Mouse (Mus musculus) ES-E14 (cell line): Measurements from ENCODE around the gene P2rx4. TPM values are rescaled to one million over a fixed set of nuclear protein-coding genes. Genes with fewer than 3 reads are reported as not detected.

Source experiments
- DNase-seq: peaks from one replicate; pipeline ENCODE4 v3.0.0-alpha.2; 2013; ENCODE audit warnings: low read depth, low spot score
- H3K27ac ChIP-seq: 2 replicates; pipeline ENCODE4 v1.5.1; 2012; ENCODE audit warnings: low read depth, mild to moderate bottlenecking, low read length, moderate library complexity, mixed read lengths; ENCODE audit not compliant: poor library complexity, insufficient read depth, severe bottlenecking
- H3K36me3 ChIP-seq: 2 replicates; pipeline ENCODE4 v1.6.1; 2012; ENCODE audit warnings: mild to moderate bottlenecking, low read length, moderate library complexity, mixed read lengths; ENCODE audit not compliant: control insufficient read depth, poor library complexity, insufficient read depth, severe bottlenecking
- H3K4me1 ChIP-seq, 2 experiments: fragments of 150-350 bp in 1 of 2; sonication (generic) in 1 of 2; 2 replicates each; pipeline ENCODE4 v1.6.1; 2012; ENCODE audit warnings: low read length in 2 of 2, mild to moderate bottlenecking in 1 of 2, mixed read lengths in 1 of 2; ENCODE audit not compliant: control insufficient read depth in 2 of 2, insufficient read depth in 2 of 2, poor library complexity in 1 of 2
- H3K4me3 ChIP-seq, 2 experiments: fragments of 150-350 bp in 1 of 2; sonication (generic) in 1 of 2; 2 replicates each; pipeline ENCODE4 v1.5.1; 2012; ENCODE audit warnings: low read length in 2 of 2, low read depth in 1 of 2, mild to moderate bottlenecking in 1 of 2, mixed read lengths in 1 of 2; ENCODE audit not compliant: insufficient read depth in 1 of 2, poor library complexity in 1 of 2, severe bottlenecking in 1 of 2
- H3K9ac ChIP-seq: 2 replicates; pipeline ENCODE4 v1.6.1; 2012; ENCODE audit warnings: low read depth, mild to moderate bottlenecking, low read length, mixed read lengths; ENCODE audit not compliant: poor library complexity, insufficient read depth, severe bottlenecking
- H3K9me3 ChIP-seq: fragments of 150-350 bp; sonication (generic); 2 replicates; pipeline ENCODE4 v1.6.1; 2012; ENCODE audit warnings: low read depth, mild to moderate bottlenecking, low read length; ENCODE audit not compliant: control insufficient read depth, insufficient read depth
- CHD2 ChIP-seq: IDR thresholded peaks from 2 replicates; pipeline ENCODE4 v1.6.1; 2014; ENCODE audit warnings: mild to moderate bottlenecking, low read depth, low read length, inconsistent platforms
- HCFC1 ChIP-seq: IDR thresholded peaks from 2 replicates; pipeline ENCODE4 v1.6.1; 2012; ENCODE audit warnings: low read length, inconsistent platforms, borderline replicate concordance; ENCODE audit not compliant: insufficient read depth
- MAFK ChIP-seq: IDR thresholded peaks from 2 replicates; pipeline ENCODE4 v1.6.1; 2014; ENCODE audit warnings: mild to moderate bottlenecking, low read depth, low read length, inconsistent platforms; ENCODE audit not compliant: insufficient read depth
- ZC3H11A ChIP-seq: IDR thresholded peaks from 2 replicates; pipeline ENCODE4 v1.6.1; 2012; ENCODE audit warnings: low read depth, mild to moderate bottlenecking, inconsistent platforms, low read length, borderline replicate concordance
- ZNF384 ChIP-seq: IDR thresholded peaks from 2 replicates; pipeline ENCODE4 v1.6.1; 2012; ENCODE audit warnings: low read depth, low read length, inconsistent platforms
- in situ Hi-C, 2 experiments: fragments of 600-800 bp; cut with MboI; formaldehyde crosslinking; loops; one replicate each; pipeline ENCODE4 v1.15.1; 2025; ENCODE audit warnings: low sequenced_read_pairs in 2 of 2, inconsistent platforms in 1 of 2; ENCODE audit not compliant: unreplicated experiment in 2 of 2
- total RNA-seq: library from RNA; depleted of rRNA; stranded (reverse); fragments of 300-350 nt; gene quantifications from 2 replicates; pipeline ENCODE4 v1.2.3, GENCODE M21; 2012

P2rx4 gene
- total RNA-seq, 1 experiment = 7.5 TPM

DNA sequence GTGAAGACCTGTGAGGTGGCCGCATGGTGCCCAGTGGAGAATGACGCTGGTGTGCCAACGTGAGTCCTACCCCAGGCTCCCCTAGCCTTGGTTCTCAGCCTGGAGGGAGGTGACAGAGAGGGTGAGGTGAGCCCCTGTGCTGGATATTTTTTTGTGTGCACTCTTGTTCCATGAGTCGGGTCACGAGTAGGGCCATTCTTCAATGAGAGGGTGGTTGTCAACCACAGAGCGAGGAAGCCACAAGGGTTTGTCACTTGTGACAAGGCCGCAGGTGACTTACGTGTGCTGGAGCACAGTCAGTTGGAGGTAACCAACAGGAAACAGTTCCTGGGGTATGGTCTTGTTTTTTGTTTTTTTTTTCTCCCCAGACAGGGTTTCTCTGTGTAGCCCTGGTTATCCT lies 11.8 kb downstream of the P2rx4 start:
- Histone ChIP-seq H3K27ac (no peak overlapping the region), H3K9me3 (no peaks in the 10 kb centered on the region), H3K36me3 (no peaks in the 10 kb centered on the region), H3K4me1 (no peaks in the 10 kb centered on the region), H3K9ac (no peak overlapping the region), H3K4me3 (no peak overlapping the region)
- DNase-seq = no peak
- TF ChIP-seq CHD2 = no peak
- TF ChIP-seq ZNF384 = no peak
- no peak for TF ChIP-seq HCFC1
- TF ChIP-seq ZC3H11A = no peak
- TF ChIP-seq MAFK = no peak
- in situ Hi-C loops = no loop called here

DNA sequence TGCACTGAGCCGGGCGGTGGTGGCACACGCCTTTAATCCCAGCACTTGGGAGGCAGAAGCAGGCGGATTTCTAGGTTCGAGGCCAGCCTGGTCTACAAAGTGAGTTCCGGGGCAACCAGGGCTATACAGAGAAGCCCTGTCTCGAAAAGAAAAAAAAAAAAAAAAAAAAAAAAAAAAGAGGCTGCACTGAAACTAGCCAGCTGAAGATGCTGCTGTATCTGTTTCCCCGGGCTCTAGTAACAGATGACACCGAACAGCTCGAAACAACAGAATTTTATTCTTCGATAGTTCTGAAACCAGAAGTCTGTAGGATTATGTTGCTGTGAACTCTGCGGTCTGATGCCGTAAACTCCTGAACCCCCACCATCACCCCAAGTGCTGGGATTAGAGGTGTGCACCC lies 18.1 kb downstream of the P2rx4 start:
- in situ Hi-C loops = no loop called here
- peaks cover 3 to 4% of the 10 kb centered on the region in 2 experiments; a peak in 2 of 4 replicates for H3K4me1 ChIP-seq
- H3K4me3 ChIP-seq = peak overlapping the region in 1 of 2 experiments; percentile 2; a peak in 1 of 4 replicates
- no peak overlapping the region for H3K9ac ChIP-seq
- TF ChIP-seq ZNF384 (peak; percentile 74), CHD2 (no peak)
- H3K27ac ChIP-seq = no peak overlapping the region
- no peaks in the 10 kb centered on the region; the same call in 1 of the 2 replicates for H3K36me3 ChIP-seq
- DNase-seq = no peak
- no peaks in the 10 kb centered on the region for H3K9me3 ChIP-seq

GRCm38 (mm10) chr5:122726068-122726467 lies 18.7 kb downstream of the P2rx4 start:
- H3K4me1 ChIP-seq = peaks cover 3 to 4% of the 10 kb centered on the region in 2 experiments; a peak in 2 of 4 replicates
- TF ChIP-seq MAFK = 0 out of 2 replicates have a peak, but pooled peaks have one; percentile 44
- TF ChIP-seq ZC3H11A = 0 out of 2 replicates have a peak, but pooled peaks have one; percentile 29
- TF ChIP-seq ZNF384 = no peak
- no peak for TF ChIP-seq CHD2
- TF ChIP-seq HCFC1 = no peak
- in situ Hi-C loops = no loop called here
- peak; percentile 83 for DNase-seq
- no peak overlapping the region for H3K9ac ChIP-seq
- no peaks in the 10 kb centered on the region for H3K9me3 ChIP-seq
- H3K27ac ChIP-seq = no peak overlapping the region
- H3K36me3 ChIP-seq = no peaks in the 10 kb centered on the region; the same call in 1 of the 2 replicates
- H3K4me3 ChIP-seq = no peak overlapping the region

DNA sequence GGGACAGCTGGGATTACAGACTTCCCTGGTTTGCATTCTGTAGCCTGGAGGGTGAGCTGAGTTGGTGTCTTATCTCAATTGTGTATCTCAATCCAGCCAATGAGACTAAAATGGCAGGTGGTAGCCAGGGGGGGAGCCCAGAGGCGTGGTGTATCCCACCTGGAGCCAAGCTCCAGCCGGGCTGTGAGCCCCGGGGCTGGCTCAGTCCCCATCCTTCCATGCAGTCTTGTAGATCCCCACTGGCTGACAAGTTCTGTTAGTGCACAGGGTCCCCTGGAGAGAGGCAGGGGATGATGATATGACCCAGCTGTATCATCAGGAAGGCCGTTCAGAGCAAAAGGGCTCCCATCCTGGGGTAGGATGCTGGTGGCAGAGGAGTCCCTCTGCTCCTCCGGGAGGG lies 19.3 kb downstream of the P2rx4 start:
- Histone ChIP-seq H3K4me3 (no peak overlapping the region), H3K4me1 (peaks cover 3 to 6% of the 10 kb centered on the region in 2 experiments; a peak in 2 of 4 replicates), H3K9ac (no peak overlapping the region), H3K27ac (no peak overlapping the region), H3K36me3 (no peaks in the 10 kb centered on the region; the same call in 1 of the 2 replicates), H3K9me3 (no peaks in the 10 kb centered on the region)
- TF ChIP-seq ZNF384 = no peak
- no peak for TF ChIP-seq HCFC1
- TF ChIP-seq ZC3H11A = no peak
- TF ChIP-seq MAFK = no peak
- TF ChIP-seq CHD2 = no peak
- DNase-seq = no peak
- in situ Hi-C loops = no loop called here

DNA sequence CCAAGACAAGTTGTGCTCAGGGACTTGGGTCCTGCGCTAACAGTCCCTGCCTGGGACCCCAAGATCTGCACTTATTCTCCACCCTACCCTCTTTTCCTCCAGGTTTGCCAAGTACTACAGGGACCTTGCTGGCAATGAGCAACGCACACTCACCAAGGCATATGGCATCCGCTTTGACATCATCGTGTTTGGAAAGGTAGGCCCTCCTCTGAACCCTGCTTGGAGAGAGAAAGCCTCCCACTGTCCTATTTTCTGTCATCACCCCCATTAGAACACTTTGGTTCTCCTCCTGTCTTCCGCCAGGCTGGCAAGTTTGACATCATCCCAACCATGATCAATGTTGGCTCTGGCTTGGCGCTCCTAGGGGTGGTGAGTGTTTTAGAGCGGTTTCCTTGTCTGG lies 19.8 kb downstream of the P2rx4 start:
- Histone ChIP-seq H3K36me3 (no peaks in the 10 kb centered on the region; the same call in 1 of the 2 replicates), H3K4me1 (peaks cover 3 to 10% of the 10 kb centered on the region in 2 experiments; a peak in 2 of 4 replicates), H3K9me3 (no peaks in the 10 kb centered on the region), H3K9ac (no peak overlapping the region), H3K4me3 (no peak overlapping the region), H3K27ac (no peak overlapping the region)
- no peak for DNase-seq
- TF ChIP-seq MAFK (no peak), CHD2 (no peak), HCFC1 (no peak), ZC3H11A (no peak)
- in situ Hi-C loops = no loop called here
